Mouse (Mus musculus) layer of hippocampus, postnatal 14 days (tissue): ENCODE data around the gene Pih1h3b. TPM values are rescaled to one million over a fixed set of nuclear protein-coding genes. Genes with fewer than 3 reads are reported as not detected.

Experiments
- DNase-seq, 2 experiments: peaks; one replicate each; pipeline ENCODE4 v3.0.0; 2021 to 2022; ENCODE audit warnings: low spot score in 2 of 2, mixed read lengths in 1 of 2
- long read RNA-seq, 2 experiments: library from polyadenylated mRNA; stranded (forward); transcript quantifications; one replicate each; pipeline ENCODE4 v2.0.0; 2021
- total RNA-seq, 2 experiments: library from RNA; stranded (reverse); gene quantifications; 2 replicates each; pipeline ENCODE4 v1.2.3; 2021

Pih1h3b gene
- not detected for total RNA-seq
- long read RNA-seq, experiment 1 = 0 reads
- long read RNA-seq, experiment 2 = 0 reads

GRCm38 (mm10) chrX:140062135-140062975, at the start of gene Pih1h3b, which contains the start of gene Nup62cl:
TSS of gene Pih1h3b (plus strand) at chrX:140062879.
TSS of gene Nup62cl (minus strand) at chrX:140062712.
- DNase-seq = peak in 1 of 2 experiments; percentile 3

GRCm38 (mm10) chrX:140060886-140061874, 1.5 kb upstream of the Pih1h3b start:
- no peak for DNase-seq

GRCm38 (mm10) chrX:140082535-140082934, 19.9 kb downstream of the Pih1h3b start:
- DNase-seq = no peak

GRCm38 (mm10) chrX:140094066-140094465, 31.4 kb downstream of the Pih1h3b start:
- DNase-seq = no peak

Other genes with a start within 250 kb of the Pih1h3b start
- 1 to 10 TPM; 4.5 to 7.3 TPM for gene Morc4, start 191.2 kb upstream of the Pih1h3b start, total RNA-seq
- 1 to 10 TPM; 8.9 to 9.8 TPM for gene Rbm41, start 64.3 kb upstream of the Pih1h3b start, total RNA-seq
- under 1 TPM; 0.19 to 0.53 TPM for gene Nup62cl, start 167 bp upstream of the Pih1h3b start, total RNA-seq